26 mouse cellular contexts compared by ENCODE assay signal in genomic region chr13:60612160-60612559, GRCm38 (mm10). TPM values are rescaled to one million over a fixed set of nuclear protein-coding genes. Genes with fewer than 3 reads are reported as not detected.
DNase-seq lines count a peak whose midpoint lies in the region; ATAC-seq lines count a peak whose summit lies in the region.
"Had no signal": no experiment of that assay in that cellular context is flagged by ENCODE, and none has a peak within 500 bp of the region (broad histone marks: within the 10 kb centered on the region; RNA-seq: fewer than 3 reads in every experiment).

No protein-coding gene starts in this region.

- H3K9ac ChIP-seq in forebrain, embryonic 16.5 days (replicated peaks; ENCODE audit: low read depth, low read length): no peak overlapping the region
- H3K9ac ChIP-seq in midbrain, embryonic 15.5 days: no peak overlapping the region
- H3K9ac ChIP-seq: embryonic facial prominence, embryonic 15.5 days; forebrain, embryonic 13.5 days; heart, embryonic 15.5 days; hindbrain, embryonic 13.5 days; liver, embryonic 14.5 days had no signal

- H3K9me3 ChIP-seq in forebrain, embryonic 16.5 days (ENCODE audit: control insufficient read depth, low read length): no peaks in the 10 kb centered on the region
- no peaks in the 10 kb centered on the region for H3K9me3 ChIP-seq in midbrain, embryonic 15.5 days
- H3K9me3 ChIP-seq: embryonic facial prominence, embryonic 10.5 days; embryonic facial prominence, embryonic 15.5 days; forebrain, embryonic 13.5 days; heart, embryonic 10.5 days; heart, embryonic 15.5 days; hindbrain, embryonic 13.5 days had no signal

- DNase-seq in thymus, adult 18-20 months: peak; percentile 37 to 55
- DNase-seq in thymus, postnatal 4 days: no peak
- DNase-seq in thymus, postnatal 14 days: peak; percentile 65
- DNase-seq in cerebellum, postnatal 25 days: no peak
- DNase-seq: adrenal gland, postnatal 10 days; cerebellum, adult 9-11 months; gastrocnemius, postnatal 14 days; heart, adult 11 months; kidney, adult 11 months; kidney, postnatal 14 days; liver; lung, adult 2 months; lung, postnatal 10 days had no signal

- H3K36me3 ChIP-seq in forebrain, embryonic 16.5 days (ENCODE audit: control insufficient read depth, insufficient read depth): peaks cover 8% of the 10 kb centered on the region
- peaks cover 4% of the 10 kb centered on the region; the same call in 1 of the 2 replicates for H3K36me3 ChIP-seq in midbrain, embryonic 15.5 days (replicated peaks)
- H3K36me3 ChIP-seq: embryonic facial prominence, embryonic 15.5 days; heart, embryonic 10.5 days; heart, embryonic 15.5 days had no signal

- peaks cover 40% of the 10 kb centered on the region for H3K4me1 ChIP-seq in forebrain, embryonic 16.5 days (replicated peaks; ENCODE audit: control insufficient read depth, insufficient read depth, low read length)
- peaks cover 33% of the 10 kb centered on the region for H3K4me1 ChIP-seq in midbrain, embryonic 15.5 days

- WGBS in forebrain, embryonic 16.5 days: 76% methylated on average over 3 of the region's 3 CpGs
- WGBS in midbrain, embryonic 15.5 days: 69% methylated on average over 3 of the region's 3 CpGs

- H3K27me3 ChIP-seq in forebrain, embryonic 16.5 days (replicated peaks; ENCODE audit: control insufficient read depth, insufficient read depth, low read length): no peaks in the 10 kb centered on the region
- H3K27me3 ChIP-seq in midbrain, embryonic 15.5 days (replicated peaks): no peaks in the 10 kb centered on the region
- H3K27me3 ChIP-seq: CH12.LX; embryonic facial prominence, embryonic 15.5 days; forebrain, embryonic 13.5 days; heart, embryonic 15.5 days; hindbrain, embryonic 13.5 days had no signal

- H3K27ac ChIP-seq in forebrain, embryonic 16.5 days (ENCODE audit: low read length): no peak overlapping the region
- no peak overlapping the region for H3K27ac ChIP-seq in midbrain, embryonic 15.5 days
- H3K27ac ChIP-seq: embryonic facial prominence, embryonic 10.5 days; embryonic facial prominence, embryonic 15.5 days; forebrain, embryonic 13.5 days; heart, embryonic 10.5 days; heart, embryonic 15.5 days; hindbrain, embryonic 13.5 days; liver, embryonic 14.5 days had no signal

- no peak overlapping the region for H3K4me2 ChIP-seq in forebrain, embryonic 16.5 days (ENCODE audit: low read length)
- H3K4me2 ChIP-seq in midbrain, embryonic 15.5 days: no peak overlapping the region
- H3K4me2 ChIP-seq: embryonic facial prominence, embryonic 15.5 days; forebrain, embryonic 13.5 days; heart, embryonic 15.5 days; hindbrain, embryonic 13.5 days; midbrain, embryonic 11.5 days had no signal

- no peak overlapping the region for H3K4me3 ChIP-seq in forebrain, embryonic 16.5 days (replicated peaks; ENCODE audit: low read length)
- no peak overlapping the region for H3K4me3 ChIP-seq in midbrain, embryonic 15.5 days
- H3K4me3 ChIP-seq: embryonic facial prominence, embryonic 10.5 days; embryonic facial prominence, embryonic 15.5 days; forebrain, embryonic 13.5 days; heart, embryonic 10.5 days; heart, embryonic 15.5 days; hindbrain, embryonic 13.5 days had no signal

- ATAC-seq in megakaryocyte progenitor cell, adult 5-6 weeks (replicated peaks; ENCODE audit: poor library complexity): peak; percentile 67
- ATAC-seq in forebrain, embryonic 16.5 days: no peak
- no peak for ATAC-seq in midbrain, embryonic 15.5 days (replicated peaks)
- ATAC-seq: activated CD4-positive, CD25-positive, alpha-beta regulatory T cell, adult 4 months; forebrain, embryonic 13.5 days had no signal

RNA-seq across cellular contexts. Expression of gene Dapk1, which starts 10.4 kb away (rescaled TPM):
- total RNA-seq in megakaryocyte progenitor cell, adult 5-6 weeks (2015): 3.2 and 5.1 TPM in 2 replicates
- total RNA-seq in megakaryocyte progenitor cell, adult 5-6 weeks (2017): 2.2 and 2.8 TPM in 2 replicates
- polyA plus RNA-seq in forebrain, embryonic 16.5 days (2015; fragmentation: Nextera tagmentation; extraction: Ambion mirVana): 59.8 and 61.4 TPM in 2 replicates
- polyA plus RNA-seq in midbrain, embryonic 15.5 days (2015; fragmentation: Nextera tagmentation; extraction: Ambion mirVana): 47.6 and 48.4 TPM in 2 replicates
- total RNA-seq: CH12.LX had no signal

Comparison
In these comparisons a context has a peak if more than half of its experiments do, and no peak if none do; other contexts are left out.
1. DNase-seq: peak in thymus, adult 18-20 months (2 of 2) and thymus, postnatal 14 days (single experiment); none in thymus, postnatal 4 days (single experiment) and cerebellum, postnatal 25 days (0 of 2).